Mouse (Mus musculus): ENCODE results near the gene Bnip3.

Gene Bnip3

DNA sequence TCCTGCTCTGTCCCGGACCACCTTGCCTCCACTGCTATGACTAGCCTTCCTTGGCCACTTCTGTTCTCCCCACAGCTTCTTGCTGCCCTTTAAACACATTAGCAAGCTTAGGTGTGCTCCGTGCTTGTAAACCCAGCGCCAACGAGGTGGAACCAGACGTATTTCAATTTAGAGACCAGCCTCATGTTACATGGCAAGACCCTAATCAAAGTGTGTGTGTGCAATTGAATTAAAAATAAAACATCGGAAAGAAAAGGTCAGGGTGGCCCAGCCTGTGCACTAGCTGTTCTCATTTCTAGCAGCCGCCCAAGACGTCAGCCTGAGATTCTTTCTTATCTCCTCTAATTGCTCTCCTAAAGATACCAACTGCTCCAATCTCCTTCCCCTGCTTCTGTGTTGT lies 64.2 kb downstream of the Bnip3 start:
- DNase-seq (ENCODE audit: low read depth), result no peak

GRCm38 (mm10) chr7:138843421-138843820 lies 65.9 kb downstream of the Bnip3 start:
- no peak for DNase-seq (ENCODE audit: low read depth)

DNA sequence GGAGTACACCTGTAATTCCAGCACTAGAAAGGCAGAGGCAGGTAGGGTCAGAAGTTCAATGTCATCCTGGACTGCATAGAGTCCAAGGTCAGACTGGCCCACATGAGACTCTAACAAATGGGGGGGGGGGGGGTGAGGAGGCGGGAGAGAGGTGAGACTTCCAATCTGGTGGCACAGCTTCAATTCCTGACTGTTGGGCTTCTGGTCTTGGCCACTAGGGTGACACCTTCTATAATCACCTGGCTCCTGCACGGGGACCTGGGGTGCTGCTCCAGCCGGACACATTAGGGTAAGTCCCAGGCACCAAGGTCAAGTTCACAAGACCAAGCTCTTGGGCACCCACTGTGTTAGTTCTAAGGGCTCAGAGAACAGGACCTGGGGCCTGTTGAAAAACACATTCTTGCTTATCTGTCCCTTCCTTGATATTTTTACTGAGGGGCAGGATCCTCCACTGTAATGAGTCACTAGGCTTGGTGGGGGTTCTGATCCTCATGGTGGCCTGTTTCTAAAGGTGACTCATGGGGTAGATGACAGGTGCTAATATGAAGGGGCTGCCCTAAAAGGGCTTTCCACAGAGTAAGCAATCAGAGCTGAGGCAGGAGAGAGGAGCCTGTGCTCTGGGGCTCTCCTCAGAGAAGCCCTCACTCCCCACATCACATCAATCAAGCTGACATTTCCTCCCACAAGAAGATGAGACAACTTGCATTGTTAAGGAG lies 67.7 kb downstream of the Bnip3 start:
- DNase-seq (ENCODE audit: low read depth), result no peak
